Mouse (Mus musculus): ENCODE data around the gene Creld1. TPM values are rescaled to one million over a fixed set of nuclear protein-coding genes. Genes with fewer than 3 reads are reported as not detected.
A peak's percentile ranks its signal among the peaks of the same experiment; 100 is the strongest.

Creld1 gene
- polyA plus RNA-seq, 1 experiment, result 0.38 TPM

- Histone ChIP-seq H3K4me1 (ENCODE audit: control insufficient read depth) (peaks cover 16% of the 10 kb centered on the region), H3K9me3 (ENCODE audit: control insufficient read depth, low read length) (no peaks in the 10 kb centered on the region; the same call in 1 of the 2 replicates), H3K36me3 (ENCODE audit: control insufficient read depth) (peaks cover 7% of the 10 kb centered on the region; the same call in 1 of the 2 replicates), H3K27me3 (ENCODE audit: control insufficient read depth) (peaks cover 53% of the 10 kb centered on the region), H3K4me3 (replicated peaks) (peak overlapping the region; percentile 62)
- no peak for TF ChIP-seq GATA1 (IDR thresholded peaks at IDR 0.05; ENCODE audit: low read length)
- TF ChIP-seq TAL1 (IDR thresholded peaks at IDR 0.05; ENCODE audit: low read length), result no peak
Observed at GRCm38 (mm10) chr6:113495071-113495675, 12.1 kb downstream of the Creld1 start.

GRCm38 (mm10) chr6:113499346-113499745, 16.2 kb downstream of the Creld1 start:
- no peak for TF ChIP-seq TAL1 (IDR thresholded peaks at IDR 0.05; ENCODE audit: low read length)
- TF ChIP-seq GATA1 (IDR thresholded peaks at IDR 0.05; ENCODE audit: low read length), result no peak
- Histone ChIP-seq H3K36me3 (ENCODE audit: control insufficient read depth) (no peaks in the 10 kb centered on the region), H3K4me3 (replicated peaks) (no peak overlapping the region), H3K27me3 (ENCODE audit: control insufficient read depth) (peaks cover 80% of the 10 kb centered on the region), H3K4me1 (ENCODE audit: control insufficient read depth) (peaks cover 12% of the 10 kb centered on the region), H3K9me3 (ENCODE audit: control insufficient read depth, low read length) (no peaks in the 10 kb centered on the region; the same call in 1 of the 2 replicates)

DNA sequence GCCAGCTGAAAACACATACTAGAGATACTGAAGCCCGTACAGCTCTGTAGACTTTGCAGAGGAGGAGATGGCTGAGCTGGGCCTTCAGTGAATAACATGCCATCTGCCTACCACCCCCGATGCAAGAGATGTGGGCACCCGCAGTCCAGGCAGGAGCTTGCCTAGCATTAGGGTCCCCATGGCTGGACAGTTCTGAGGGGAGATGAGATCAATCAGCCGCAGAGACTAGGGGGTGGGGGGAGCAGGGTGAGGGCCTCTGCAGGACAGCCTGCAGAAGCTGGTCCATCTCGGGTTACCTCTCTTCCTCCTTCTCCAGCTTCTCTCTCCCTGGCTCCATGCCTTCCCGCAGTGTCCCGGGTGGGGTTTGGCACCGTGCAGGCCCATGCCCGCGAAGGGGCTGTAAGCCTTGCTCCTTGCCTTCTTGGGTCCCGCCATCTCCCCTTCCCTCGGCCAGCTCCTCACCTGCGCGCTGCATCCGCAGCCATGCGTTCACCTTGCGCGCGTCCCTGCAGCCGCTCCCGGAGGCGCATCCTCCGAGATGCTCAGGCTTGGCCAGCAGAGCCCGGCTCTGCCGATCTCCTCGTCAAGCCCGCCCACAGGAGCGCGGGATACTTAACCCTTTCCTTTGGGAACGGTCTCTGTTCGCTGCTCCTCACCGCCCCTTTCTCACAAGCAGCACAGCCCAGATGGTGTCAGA, 18.4 kb downstream of the Creld1 start, which contains the start of gene Prrt3:
Prrt3 (minus strand) TSS at position 544 of the 697 bp plus-strand sequence.
- peaks cover 58% of the 10 kb centered on the region for H3K27me3 ChIP-seq (ENCODE audit: control insufficient read depth)
- no peaks in the 10 kb centered on the region for H3K36me3 ChIP-seq (ENCODE audit: control insufficient read depth)
- no peaks in the 10 kb centered on the region for H3K9me3 ChIP-seq (ENCODE audit: control insufficient read depth, low read length)
- no peak within 1 kb of the TSS for H3K4me3 ChIP-seq (replicated peaks)
- no peaks in the 10 kb centered on the region; the same call in 1 of the 2 replicates for H3K4me1 ChIP-seq (ENCODE audit: control insufficient read depth)
- TF ChIP-seq TAL1 (IDR thresholded peaks at IDR 0.05; ENCODE audit: low read length), result no peak
- TF ChIP-seq GATA1 (IDR thresholded peaks at IDR 0.05; ENCODE audit: low read length), result no peak

DNA sequence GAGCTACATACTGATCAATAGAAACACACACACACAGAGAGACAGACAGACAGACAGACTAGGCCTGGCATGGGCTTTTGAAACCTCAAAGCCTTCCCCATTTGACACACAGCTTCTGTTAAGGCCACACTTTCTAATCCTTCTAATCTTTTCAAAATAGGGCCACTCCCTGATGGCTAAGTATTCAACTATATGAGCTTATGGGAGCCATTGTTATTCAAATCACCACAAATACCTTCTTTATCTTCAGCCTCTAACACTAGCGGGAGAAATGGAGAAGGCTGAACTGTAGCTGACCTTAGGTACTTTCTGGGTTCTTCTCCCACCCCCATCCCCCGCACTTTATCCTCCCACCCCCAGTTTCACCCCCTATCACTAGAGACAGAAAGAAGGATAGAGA, 19.7 kb downstream of the Creld1 start:
- Histone ChIP-seq H3K36me3 (ENCODE audit: control insufficient read depth) (no peaks in the 10 kb centered on the region), H3K27me3 (ENCODE audit: control insufficient read depth) (peaks cover 46% of the 10 kb centered on the region), H3K9me3 (ENCODE audit: control insufficient read depth, low read length) (no peaks in the 10 kb centered on the region), H3K4me3 (replicated peaks) (no peak overlapping the region), H3K4me1 (ENCODE audit: control insufficient read depth) (no peaks in the 10 kb centered on the region; the same call in 1 of the 2 replicates)
- TF ChIP-seq TAL1 (IDR thresholded peaks at IDR 0.05; ENCODE audit: low read length) (no peak), GATA1 (IDR thresholded peaks at IDR 0.05; ENCODE audit: low read length) (no peak)

GRCm38 (mm10) chr6:113505689-113506088, 22.6 kb downstream of the Creld1 start:
- Histone ChIP-seq H3K9me3 (ENCODE audit: control insufficient read depth, low read length) (no peaks in the 10 kb centered on the region), H3K36me3 (ENCODE audit: control insufficient read depth) (no peaks in the 10 kb centered on the region), H3K27me3 (ENCODE audit: control insufficient read depth) (peaks cover 25% of the 10 kb centered on the region), H3K4me1 (ENCODE audit: control insufficient read depth) (no peaks in the 10 kb centered on the region; the same call in 1 of the 2 replicates), H3K4me3 (replicated peaks) (no peak overlapping the region)
- no peak for TF ChIP-seq GATA1 (IDR thresholded peaks at IDR 0.05; ENCODE audit: low read length)
- no peak for TF ChIP-seq TAL1 (IDR thresholded peaks at IDR 0.05; ENCODE audit: low read length)

DNA sequence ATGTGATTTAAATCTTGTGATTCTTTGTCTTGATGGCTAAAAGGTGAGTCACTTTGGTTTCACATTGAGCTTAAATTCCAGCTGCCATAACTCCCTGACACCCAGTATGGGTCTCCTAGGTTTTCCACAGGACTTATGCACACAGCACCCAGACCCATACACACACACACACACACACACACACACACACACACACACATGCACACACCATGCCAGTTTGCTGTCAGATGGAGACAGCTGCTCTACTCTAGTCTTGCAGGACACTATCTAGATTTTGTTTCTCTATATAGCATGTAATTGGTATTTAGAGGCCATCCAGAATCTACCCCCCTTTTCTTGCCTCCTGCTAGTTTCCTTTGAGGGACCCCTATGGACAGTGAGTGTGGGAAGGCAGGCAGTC, 24.0 kb downstream of the Creld1 start:
- no peaks in the 10 kb centered on the region for H3K36me3 ChIP-seq (ENCODE audit: control insufficient read depth)
- TF ChIP-seq TAL1 (IDR thresholded peaks at IDR 0.05; ENCODE audit: low read length), result no peak
- TF ChIP-seq GATA1 (IDR thresholded peaks at IDR 0.05; ENCODE audit: low read length), result no peak

DNA sequence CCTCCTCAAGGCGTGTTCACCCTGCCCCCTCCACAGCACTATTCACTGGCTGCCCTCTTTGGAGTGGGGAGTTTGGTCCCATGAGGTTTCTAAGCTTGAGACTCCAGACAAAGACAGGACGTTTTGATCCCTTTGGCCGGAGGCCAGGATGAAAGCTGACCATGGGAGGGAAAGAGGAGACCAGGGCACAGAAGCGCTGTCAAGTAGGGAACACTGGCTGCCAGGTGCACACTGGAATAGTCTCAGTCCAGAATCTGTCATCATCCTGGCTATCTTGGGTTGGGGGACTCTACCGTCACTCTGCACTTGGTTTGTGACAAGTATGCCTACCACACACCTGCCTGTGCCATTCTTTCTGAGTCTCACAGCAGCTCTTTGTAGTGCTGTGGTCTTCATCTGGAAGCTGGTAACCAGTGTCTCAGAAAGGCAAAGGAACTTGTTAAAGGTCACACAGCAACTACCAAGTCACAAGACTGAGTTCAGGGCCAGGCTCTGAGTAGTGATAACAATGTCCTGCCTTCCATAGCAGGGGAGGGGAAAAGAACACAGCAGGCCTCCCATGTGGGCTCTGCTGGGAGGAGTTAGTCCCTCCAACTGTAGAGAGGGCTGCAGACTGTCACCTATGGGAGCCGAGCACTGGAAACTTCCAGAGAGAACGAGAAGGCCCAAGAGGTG, 25.3 kb downstream of the Creld1 start:
- Histone ChIP-seq H3K4me1 (ENCODE audit: control insufficient read depth) (no peaks in the 10 kb centered on the region), H3K4me3 (replicated peaks) (no peak overlapping the region), H3K27me3 (ENCODE audit: control insufficient read depth) (peaks cover 2% of the 10 kb centered on the region), H3K36me3 (ENCODE audit: control insufficient read depth) (peaks cover 6% of the 10 kb centered on the region), H3K9me3 (ENCODE audit: control insufficient read depth, low read length) (no peaks in the 10 kb centered on the region)
- TF ChIP-seq GATA1 (IDR thresholded peaks at IDR 0.05; ENCODE audit: low read length) (no peak), TAL1 (IDR thresholded peaks at IDR 0.05; ENCODE audit: low read length) (no peak)

More for the DNA sequence above, 24.0 kb downstream of the Creld1 start:
- Histone ChIP-seq H3K4me1 (ENCODE audit: control insufficient read depth) (no peaks in the 10 kb centered on the region), H3K9me3 (ENCODE audit: control insufficient read depth, low read length) (no peaks in the 10 kb centered on the region), H3K4me3 (replicated peaks) (no peak overlapping the region), H3K27me3 (ENCODE audit: control insufficient read depth) (peaks cover 10% of the 10 kb centered on the region)

DNA sequence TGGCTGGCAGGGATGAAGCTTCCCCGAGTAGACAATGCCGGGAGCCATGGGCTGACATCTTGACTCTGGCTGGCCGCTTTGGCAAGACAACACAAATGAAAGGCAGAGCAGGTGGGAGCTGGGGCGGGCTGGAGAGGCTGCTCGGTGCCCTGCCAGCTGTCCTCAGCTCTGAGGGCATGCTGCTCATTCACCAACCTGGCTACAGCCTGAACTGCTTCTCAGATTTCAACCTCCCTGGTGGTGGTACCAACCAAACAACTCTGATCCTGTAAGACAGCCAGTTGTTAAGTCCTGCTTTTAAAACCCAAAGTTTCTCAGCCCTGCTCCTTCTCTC, 25.8 kb downstream of the Creld1 start:
- no peak overlapping the region for H3K4me3 ChIP-seq (replicated peaks)
- TF ChIP-seq TAL1 (IDR thresholded peaks at IDR 0.05; ENCODE audit: low read length) (no peak), GATA1 (IDR thresholded peaks at IDR 0.05; ENCODE audit: low read length) (no peak)

GRCm38 (mm10) chr6:113513944-113514343, 30.8 kb downstream of the Creld1 start:
- Histone ChIP-seq H3K36me3 (ENCODE audit: control insufficient read depth) (peaks cover 62% of the 10 kb centered on the region), H3K4me3 (replicated peaks) (no peak overlapping the region), H3K27me3 (ENCODE audit: control insufficient read depth) (no peaks in the 10 kb centered on the region), H3K9me3 (ENCODE audit: control insufficient read depth, low read length) (peaks cover 4% of the 10 kb centered on the region; the same call in 1 of the 2 replicates), H3K4me1 (ENCODE audit: control insufficient read depth) (no peaks in the 10 kb centered on the region)
- TF ChIP-seq GATA1 (IDR thresholded peaks at IDR 0.05; ENCODE audit: low read length), result no peak
- no peak for TF ChIP-seq TAL1 (IDR thresholded peaks at IDR 0.05; ENCODE audit: low read length)

More for the DNA sequence above, 25.8 kb downstream of the Creld1 start:
- Histone ChIP-seq H3K36me3 (ENCODE audit: control insufficient read depth) (peaks cover 11% of the 10 kb centered on the region), H3K4me1 (ENCODE audit: control insufficient read depth) (no peaks in the 10 kb centered on the region), H3K9me3 (ENCODE audit: control insufficient read depth, low read length) (no peaks in the 10 kb centered on the region), H3K27me3 (ENCODE audit: control insufficient read depth) (no peaks in the 10 kb centered on the region)
